Mouse (Mus musculus): ENCODE data around the gene Methig1.

DNA sequence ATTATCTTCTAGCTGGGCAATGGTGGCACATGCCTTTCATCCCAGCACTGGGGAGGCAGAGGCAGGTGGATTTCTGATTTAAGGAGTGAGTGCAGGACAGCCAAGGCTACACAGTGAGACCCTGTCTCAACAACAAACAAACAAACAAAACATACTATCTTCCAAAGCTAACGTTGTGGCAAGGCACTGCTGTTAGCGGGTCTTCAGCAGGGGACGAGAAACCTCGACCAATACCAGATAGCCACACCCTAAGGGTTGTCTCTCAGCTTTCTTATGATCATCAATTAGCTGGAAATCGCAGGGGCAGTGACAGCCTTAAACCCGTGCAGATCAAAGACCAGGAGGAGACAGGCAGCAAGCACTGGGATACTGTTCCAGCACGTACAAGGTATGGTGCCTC is 11.3 kb downstream of the Methig1 start, which contains the start of gene Higd1c:
- TF ChIP-seq CTCF (IDR thresholded peaks at IDR 0.05; ENCODE audit: control insufficient read depth, insufficient read depth, insufficient read length) (no peak), MAX (IDR thresholded peaks at IDR 0.05) (no peak), MYOG (IDR thresholded peaks at IDR 0.05; ENCODE audit: control insufficient read depth, extremely low read depth, insufficient read length) (no peak), MYOD1 (IDR thresholded peaks at IDR 0.05; ENCODE audit: control insufficient read depth, insufficient read length, low read depth) (no peak), USF1 (IDR thresholded peaks at IDR 0.05; ENCODE audit: low read depth) (no peak)
